Mouse (Mus musculus): ENCODE measurements around the gene Ppp1r21.

The Ppp1r21 gene

GRCm38 (mm10) chr17:88570784-88571183 is 40.9 kb downstream of the Ppp1r21 start:
- in situ Hi-C loops (cut with MboI) = no loop called here

DNA sequence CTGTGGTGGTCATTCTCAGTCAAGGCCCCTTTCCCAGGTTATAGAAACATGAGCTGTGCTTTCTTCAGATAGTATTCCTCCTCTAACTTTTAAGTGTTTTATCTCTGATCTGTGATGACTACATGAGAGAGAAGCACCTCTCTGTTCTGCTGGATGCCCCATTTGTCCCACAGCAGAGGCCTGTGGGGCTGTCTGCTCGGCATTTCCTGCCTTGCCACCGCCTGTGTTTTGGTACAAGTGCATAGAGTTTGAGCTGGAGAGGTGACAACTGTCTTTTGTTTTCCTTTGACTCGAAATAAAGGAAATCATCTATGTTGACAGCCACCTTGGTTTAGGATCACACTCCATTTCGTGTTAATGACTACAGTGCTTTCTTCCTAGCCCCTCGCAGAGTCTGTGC is 44.9 kb downstream of the Ppp1r21 start:
- in situ Hi-C loops (cut with MboI) = no loop called here

DNA sequence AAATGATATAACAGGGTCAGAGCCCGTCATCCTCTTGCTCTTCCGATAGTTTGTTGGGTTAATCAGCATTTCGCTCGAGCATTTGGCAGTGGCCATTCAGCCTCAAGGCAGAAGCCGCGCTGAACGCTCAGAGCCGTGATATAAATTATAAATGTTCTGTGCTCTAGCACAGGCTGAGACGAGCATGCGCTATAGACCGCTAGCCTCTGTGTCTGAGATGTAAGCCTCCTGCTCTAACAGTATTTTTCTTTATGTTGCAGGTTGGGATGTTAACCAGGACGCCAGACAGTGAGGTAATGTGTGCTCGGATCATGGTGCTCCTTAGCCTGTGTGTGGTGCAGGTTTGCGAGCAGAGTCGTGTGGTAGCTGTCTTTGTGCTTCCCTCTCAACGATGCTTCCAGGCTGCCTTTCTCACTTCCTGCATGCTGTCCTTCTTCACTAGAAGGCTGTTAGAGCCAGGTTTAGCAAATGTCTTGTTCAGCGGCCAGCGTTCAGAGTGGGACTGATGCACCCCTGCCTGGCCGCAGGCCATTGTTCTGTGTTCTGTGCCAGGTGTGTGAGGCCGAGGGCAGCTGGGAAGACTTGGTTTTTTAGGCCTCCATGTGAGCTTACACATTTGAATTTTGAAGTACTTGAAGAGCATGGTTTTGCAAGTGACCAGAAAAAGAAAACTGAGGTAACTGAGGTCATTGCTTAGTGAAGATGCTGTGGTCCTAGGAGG is 48.8 kb downstream of the Ppp1r21 start:
- in situ Hi-C loops (cut with MboI) = no loop called here

GRCm38 (mm10) chr17:88580556-88580955 is 50.6 kb downstream of the Ppp1r21 start:
- in situ Hi-C loops (cut with MboI) = no loop called here

GRCm38 (mm10) chr17:88581511-88582021 is 51.6 kb downstream of the Ppp1r21 start:
- in situ Hi-C loops (cut with MboI) = no loop called here

DNA sequence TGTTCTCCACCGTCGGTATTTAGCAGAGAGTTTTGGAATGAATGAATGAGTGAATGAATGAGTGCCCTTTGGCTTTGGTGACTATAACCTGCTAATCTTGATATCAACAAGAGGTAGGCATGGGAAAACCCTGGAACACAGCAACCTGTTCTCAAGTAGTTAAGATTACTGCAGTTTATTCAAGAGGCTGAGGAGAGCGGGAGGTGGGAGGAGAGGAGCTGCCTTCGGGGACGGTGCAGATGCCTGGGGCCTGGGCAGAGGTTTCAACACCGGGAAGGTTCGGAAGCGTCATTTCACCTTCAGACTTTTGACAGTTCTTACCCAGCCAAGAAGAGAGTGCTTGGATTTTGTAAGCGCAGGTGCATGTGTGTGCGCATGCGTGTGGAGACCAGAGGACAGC is 53.1 kb downstream of the Ppp1r21 start:
- in situ Hi-C loops (cut with MboI) = no loop called here

DNA sequence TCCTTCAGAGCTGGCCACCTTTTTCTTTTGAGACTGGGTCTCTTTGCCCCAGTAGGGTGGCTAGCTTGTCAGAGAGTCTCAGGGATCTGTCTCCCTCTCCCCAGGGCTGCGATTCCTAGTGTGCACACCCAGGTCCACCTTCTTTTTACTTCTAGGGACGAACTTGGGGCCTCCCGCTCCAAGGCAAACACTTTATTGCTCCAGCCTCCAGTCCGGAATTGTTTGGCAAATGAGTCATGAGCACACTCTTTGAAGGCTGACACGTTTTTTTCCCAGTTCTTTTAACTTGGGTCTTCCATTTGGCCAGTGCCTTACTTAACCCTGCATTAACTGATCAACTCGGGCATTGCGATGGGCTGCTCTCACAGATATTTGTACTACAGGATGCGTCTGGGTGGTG is 53.5 kb downstream of the Ppp1r21 start:
- in situ Hi-C loops (cut with MboI) = no loop called here

DNA sequence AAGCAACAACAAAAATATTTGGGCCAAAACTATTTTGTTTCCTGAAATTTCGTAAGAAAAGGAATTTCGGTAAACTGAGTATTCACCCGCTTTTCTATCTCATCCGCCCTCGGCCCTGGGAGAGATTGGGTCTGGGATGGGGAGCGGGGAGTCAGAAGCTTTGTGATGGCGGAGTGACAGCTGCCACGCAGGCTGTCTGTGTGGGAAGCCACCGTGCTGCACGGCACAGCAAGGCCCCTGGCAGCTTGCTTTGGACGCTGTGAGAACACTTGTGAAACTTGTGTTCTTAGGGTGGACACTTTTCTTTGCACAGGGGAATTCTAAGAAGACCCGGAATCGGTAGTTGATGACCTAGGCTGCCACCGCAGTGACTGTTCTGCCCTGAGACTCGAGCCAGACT is 57.5 kb downstream of the Ppp1r21 start:
- in situ Hi-C loops (cut with MboI) = no loop called here

DNA sequence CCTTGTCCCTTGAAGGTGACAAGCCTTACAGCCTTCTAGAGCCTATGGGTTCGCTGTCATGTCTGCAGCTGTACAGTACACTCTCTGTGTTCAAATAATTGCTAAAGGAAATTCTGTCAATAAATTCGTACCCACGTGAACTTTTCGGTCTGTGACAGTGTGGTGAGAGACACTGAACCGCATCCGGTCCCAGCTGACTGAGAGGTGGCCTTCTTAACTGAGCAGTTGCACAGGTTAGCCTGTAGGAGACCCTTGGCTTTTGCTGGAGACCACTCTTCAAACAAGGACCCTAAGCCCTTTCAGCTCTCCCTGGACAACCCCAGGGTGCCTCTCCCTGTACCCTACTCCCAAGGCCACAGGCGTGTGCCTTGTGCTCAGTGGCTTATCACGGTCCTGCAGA is 58.3 kb downstream of the Ppp1r21 start:
- in situ Hi-C loops (cut with MboI) = no loop called here

DNA sequence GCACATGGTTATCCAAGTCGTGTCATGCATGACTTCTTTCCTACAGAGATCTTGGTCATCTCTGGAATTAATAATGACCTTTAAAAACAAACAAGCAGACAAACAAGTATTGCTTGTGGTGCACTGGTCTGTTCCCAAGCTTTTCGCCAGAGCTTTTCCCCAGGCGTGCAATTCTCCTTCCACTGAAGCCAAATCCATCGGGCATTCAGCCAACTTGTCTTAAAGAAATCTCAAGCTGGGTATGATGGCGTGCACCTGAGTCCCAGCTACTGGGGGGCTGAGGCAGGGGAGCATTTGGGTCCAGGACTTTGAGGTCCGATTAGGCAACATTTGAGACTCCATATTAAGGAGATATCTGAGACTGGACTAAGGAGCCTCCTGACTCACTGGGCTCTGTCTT is 60.3 kb downstream of the Ppp1r21 start:
- in situ Hi-C loops (cut with MboI) = no loop called here

DNA sequence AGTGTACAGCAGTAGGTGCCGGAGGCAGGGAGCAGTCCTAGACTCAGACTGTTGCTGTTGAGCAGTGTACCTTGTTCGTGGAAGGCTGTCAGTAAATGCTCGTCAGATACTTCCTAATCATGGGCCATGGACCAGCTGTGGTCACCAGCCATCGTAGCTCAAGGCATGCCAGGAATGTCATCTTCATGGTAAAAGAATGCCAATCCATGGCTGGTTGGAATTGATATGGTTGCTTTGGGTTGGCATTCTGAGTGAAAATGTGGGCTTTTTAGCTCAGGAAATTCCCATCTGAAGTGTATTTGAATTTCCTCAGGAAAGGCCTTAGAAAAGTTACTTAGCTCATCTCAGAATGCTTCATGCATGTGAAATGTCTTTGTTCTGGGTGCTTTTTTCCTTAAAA is 65.2 kb downstream of the Ppp1r21 start:
- in situ Hi-C loops (cut with MboI) = no loop called here

- in situ Hi-C loops (cut with MboI) = no loop called here
These were observed 66.2 kb downstream of the Ppp1r21 start for GRCm38 (mm10) chr17:88596068-88596467.

- in situ Hi-C loops (cut with MboI) = no loop called here
These were observed 66.8 kb downstream of the Ppp1r21 start for GRCm38 (mm10) chr17:88596544-88597221.

GRCm38 (mm10) chr17:88597222-88598055 is 67.5 kb downstream of the Ppp1r21 start, which contains the start of gene Ston1:
Ston1 (plus strand) TSS chr17:88597684.
- in situ Hi-C loops (cut with MboI) = no loop called here

GRCm38 (mm10) chr17:88598056-88598420 is 68.1 kb downstream of the Ppp1r21 start:
- in situ Hi-C loops (cut with MboI) = no loop called here

DNA sequence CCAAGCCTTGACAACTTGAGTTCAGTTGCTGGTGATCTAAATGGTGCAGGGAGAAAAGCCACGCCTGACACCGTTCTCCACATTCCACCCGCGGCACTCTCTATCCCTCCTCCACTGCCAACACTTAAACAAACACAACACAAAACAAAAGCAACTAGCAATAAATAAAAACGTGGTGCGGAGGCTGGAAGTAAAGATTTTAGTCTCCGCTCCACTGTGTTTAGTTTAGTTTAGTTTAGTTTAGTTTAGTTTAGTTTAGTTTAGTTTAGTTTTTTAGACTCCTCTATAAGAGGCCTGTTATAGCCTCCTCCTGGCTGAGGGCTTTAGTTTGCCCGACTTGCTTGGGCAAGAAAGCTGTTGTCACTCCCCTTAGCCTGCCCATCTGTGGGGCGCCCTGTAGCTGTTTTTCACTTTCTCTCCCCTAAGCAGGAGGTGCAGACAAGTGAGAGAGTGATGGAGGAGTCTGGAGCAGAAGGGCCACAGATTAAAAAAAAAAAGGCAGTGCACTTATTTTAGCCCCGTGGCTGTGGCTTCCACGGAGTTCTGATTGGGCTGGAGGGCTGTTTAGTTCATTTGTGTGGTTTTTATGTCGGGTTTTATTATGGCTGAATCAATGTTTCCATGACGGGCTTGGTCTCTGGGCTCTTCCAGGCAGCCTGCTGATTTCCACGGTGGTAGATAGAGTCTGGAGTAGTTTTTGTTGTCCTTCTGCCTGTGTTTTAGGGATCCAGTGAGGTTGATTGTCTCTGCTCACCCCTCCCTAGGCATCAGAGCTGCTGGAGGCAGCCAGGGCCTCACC is 68.9 kb downstream of the Ppp1r21 start:
- in situ Hi-C loops (cut with MboI) = no loop called here

DNA sequence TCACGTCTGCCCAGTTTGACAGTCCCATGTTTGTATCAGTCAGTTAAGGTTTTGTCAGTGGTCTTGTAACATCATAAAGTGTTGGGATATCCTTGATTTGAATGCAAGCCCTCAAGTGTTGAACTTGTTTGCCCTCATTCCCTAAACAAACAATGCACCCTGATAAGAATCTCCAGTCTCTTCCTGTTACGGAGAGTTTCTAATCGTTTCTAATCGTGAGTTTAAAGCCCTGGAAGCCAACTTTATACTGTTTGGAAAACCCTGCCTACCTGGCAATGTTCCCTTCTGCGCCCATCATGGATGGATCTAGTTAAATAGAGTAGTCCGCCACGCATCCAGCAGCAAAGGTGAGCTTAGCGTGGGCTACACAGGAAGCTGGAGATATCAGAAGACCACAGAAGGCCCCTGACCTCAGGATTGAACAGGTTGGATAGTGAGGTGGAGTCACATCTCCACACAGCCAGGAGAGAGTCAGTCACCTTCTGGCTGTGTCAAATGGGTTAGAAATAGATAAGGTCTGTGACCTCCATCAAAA is 70.6 kb downstream of the Ppp1r21 start:
- in situ Hi-C loops (cut with MboI) = no loop called here

DNA sequence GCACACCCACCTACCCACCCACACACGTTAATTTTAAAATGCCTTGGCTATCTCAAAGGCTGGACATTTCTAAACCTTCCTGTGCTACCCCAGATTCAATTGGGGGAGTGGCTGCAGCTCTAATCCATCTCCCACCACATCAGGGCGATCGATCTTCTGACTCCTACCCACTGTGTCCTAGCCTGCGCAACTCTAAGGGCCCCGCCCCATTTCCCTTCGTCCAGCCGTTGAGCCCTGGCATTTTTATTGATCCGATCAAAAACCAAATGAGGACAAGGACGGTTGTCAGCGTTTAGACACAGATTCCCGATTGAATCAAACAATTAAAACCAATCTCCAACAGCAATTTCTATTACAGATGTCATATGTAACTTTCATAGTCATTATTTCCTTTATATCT is 74.0 kb downstream of the Ppp1r21 start:
- in situ Hi-C loops (cut with MboI) = no loop called here

- in situ Hi-C loops (cut with MboI) = no loop called here
These were observed 76.1 kb downstream of the Ppp1r21 start for GRCm38 (mm10) chr17:88606056-88606455.

DNA sequence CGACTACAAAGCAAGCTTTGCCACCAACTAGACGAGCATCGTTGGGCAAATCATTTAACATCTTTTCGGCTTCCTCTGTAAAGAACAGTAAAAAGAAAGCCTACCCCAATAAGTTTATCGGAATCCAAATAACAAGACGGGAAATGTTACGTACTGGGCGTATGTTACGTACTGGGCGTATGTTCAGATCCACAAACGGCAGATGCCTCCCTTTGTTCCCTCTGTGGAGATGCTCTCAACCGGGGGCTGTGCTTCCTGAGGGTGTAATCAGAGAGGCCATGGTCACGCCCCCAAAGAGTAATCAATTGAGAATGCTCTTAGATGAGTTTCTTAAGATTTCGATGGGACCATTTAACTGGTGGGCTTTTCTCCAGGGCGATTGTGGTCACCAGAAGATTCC is 79.4 kb downstream of the Ppp1r21 start:
- in situ Hi-C loops (cut with MboI) = no loop called here

GRCm38 (mm10) chr17:88611057-88611456 is 81.1 kb downstream of the Ppp1r21 start:
- in situ Hi-C loops (cut with MboI) = no loop called here
